Comparison of ENCODE assay signal across 8 mouse cellular contexts in the genomic region with DNA sequence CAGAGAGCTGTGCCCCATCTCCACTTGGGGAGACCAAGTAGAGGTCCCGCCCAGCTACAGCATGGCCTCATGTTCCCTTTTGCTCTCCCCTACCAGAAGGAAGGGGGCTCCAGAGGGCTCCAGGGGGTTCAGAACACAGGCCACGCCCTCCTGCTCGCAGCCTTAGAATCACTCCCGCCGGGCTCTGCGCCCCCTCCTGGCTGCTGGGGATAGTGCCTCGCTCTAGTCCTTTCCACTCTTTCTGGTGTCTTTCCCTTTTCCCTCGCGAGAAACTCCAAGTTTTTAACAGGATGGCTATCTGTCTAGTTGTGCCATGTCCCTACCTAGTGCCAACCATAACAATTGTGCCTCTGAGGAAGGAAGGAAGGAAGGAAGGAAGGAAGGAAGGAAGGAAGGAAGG. TPM values are rescaled to one million over a fixed set of nuclear protein-coding genes. Genes with fewer than 3 reads are reported as not detected.
DNase-seq lines count a peak whose midpoint lies in the region; ATAC-seq and TF ChIP-seq lines count a peak whose summit lies in the region.

No protein-coding gene starts in this region.

- ATAC-seq in limb, embryonic 13.5 days (ENCODE audit: low FRiP score, low read depth), result peak; percentile 25; the same call in 1 of the 2 replicates
- ATAC-seq in midbrain, embryonic 15.5 days (replicated peaks), result 0 out of 2 replicates have a peak, but pooled peaks have one; percentile 28

- peak; percentile 58 for DNase-seq in right cerebral cortex, adult 18-20 months
- DNase-seq in right cerebral cortex, postnatal 36 days (ENCODE audit: low spot score in 2 of 2), result no peak
- peak; percentile 78 to 88 for DNase-seq in cerebellum, postnatal 25 days
- DNase-seq in gastrocnemius, adult 2 months, result peak; percentile 77
- peak; percentile 24 for DNase-seq in hindlimb bud, embryonic 11.5 days (ENCODE audit: extremely low spot score, low read depth, low spot score)
- peak; percentile 30 to 33 for DNase-seq in spleen, postnatal 36 days (ENCODE audit: low spot score in 2 of 2)

- H3K36me3 ChIP-seq in limb, embryonic 13.5 days, result no peaks in the 10 kb centered on the region
- H3K36me3 ChIP-seq in midbrain, embryonic 15.5 days (replicated peaks), result no peaks in the 10 kb centered on the region

- H3K4me3 ChIP-seq in gastrocnemius, adult 2 months, result peak overlapping the region; percentile 33; the same call in 1 of the 2 replicates
- H3K4me3 ChIP-seq in limb, embryonic 13.5 days, result no peak overlapping the region
- no peak overlapping the region for H3K4me3 ChIP-seq in midbrain, embryonic 15.5 days

- intact Hi-C loops in gastrocnemius, adult 2 months (cut with DNase I), result no loop called here

- H3K4me1 ChIP-seq in limb, embryonic 13.5 days, result peaks cover 23% of the 10 kb centered on the region
- H3K4me1 ChIP-seq in midbrain, embryonic 15.5 days, result peaks cover 11% of the 10 kb centered on the region

- H3K9me3 ChIP-seq in limb, embryonic 13.5 days, result no peaks in the 10 kb centered on the region
- no peaks in the 10 kb centered on the region for H3K9me3 ChIP-seq in midbrain, embryonic 15.5 days

- H3K4me2 ChIP-seq in limb, embryonic 13.5 days (replicated peaks), result peak overlapping the region; percentile 47
- H3K4me2 ChIP-seq in midbrain, embryonic 15.5 days, result 0 out of 2 replicates have a peak overlapping the region, but pooled peaks have one; percentile 21

- 4% methylated on average over 9 of the region's 9 CpGs for WGBS in limb, embryonic 13.5 days
- WGBS in midbrain, embryonic 15.5 days, result 3% methylated on average over 9 of the region's 9 CpGs

- no peak overlapping the region for H3K27ac ChIP-seq in gastrocnemius, adult 2 months
- no peak overlapping the region for H3K27ac ChIP-seq in limb, embryonic 13.5 days
- no peak overlapping the region for H3K27ac ChIP-seq in midbrain, embryonic 15.5 days

- peak; percentile 87 for TF ChIP-seq CTCF in gastrocnemius, adult 2 months (IDR thresholded peaks at IDR 0.05)

- H3K9ac ChIP-seq in limb, embryonic 13.5 days, result no peak overlapping the region
- no peak overlapping the region for H3K9ac ChIP-seq in midbrain, embryonic 15.5 days

- peaks cover 31% of the 10 kb centered on the region for H3K27me3 ChIP-seq in limb, embryonic 13.5 days
- H3K27me3 ChIP-seq in midbrain, embryonic 15.5 days (replicated peaks), result peaks cover 18% of the 10 kb centered on the region

RNA-seq across cellular contexts. Expression of a gene that starts 16.5 kb away (rescaled TPM):
- under 1 TPM; 0.56 to 0.99 TPM for total RNA-seq in gastrocnemius, adult 2 months (2021)
- polyA plus RNA-seq in limb, embryonic 13.5 days (2015; fragmentation: Nextera tagmentation; extraction: Ambion mirVana), result not detected in 2 replicates
- polyA plus RNA-seq in midbrain, embryonic 15.5 days (2015; fragmentation: Nextera tagmentation; extraction: Ambion mirVana), result not detected in 2 replicates

RNA-seq across cellular contexts. Expression of a gene that starts 38.0 kb away (rescaled TPM):
- total RNA-seq in gastrocnemius, adult 2 months (2021), result 100 to 1,000 TPM; 134 to 164 TPM
- 135 and 136 TPM in 2 replicates for polyA plus RNA-seq in limb, embryonic 13.5 days (2015; fragmentation: Nextera tagmentation; extraction: Ambion mirVana)
- 93.6 and 96.3 TPM in 2 replicates for polyA plus RNA-seq in midbrain, embryonic 15.5 days (2015; fragmentation: Nextera tagmentation; extraction: Ambion mirVana)

Comparison
In these comparisons a context has a peak if more than half of its experiments do, and no peak if none do; other contexts are left out.
1. DNase-seq: peak in right cerebral cortex, adult 18-20 months (single experiment), cerebellum, postnatal 25 days (2 of 2), gastrocnemius, adult 2 months (single experiment), hindlimb bud, embryonic 11.5 days (single experiment) and spleen, postnatal 36 days (2 of 2); none in right cerebral cortex, postnatal 36 days (0 of 2).